Mouse (Mus musculus) bone marrow, adult 2 months (tissue): ENCODE results near the gene Abca1.

ENCODE experiments used
- CTCF ChIP-seq: fragments of 200-500 bp; IDR thresholded peaks from 2 replicates; pipeline ENCODE4 v1.5.1; 2011; ENCODE audit warnings: low read length, control low read depth; ENCODE audit not compliant: control insufficient read depth, insufficient read depth
- POLR2A ChIP-seq: fragments of 200-500 bp; IDR thresholded peaks from 2 replicates; pipeline ENCODE4 v1.6.1; 2011; ENCODE audit warnings: low read depth, mild to moderate bottlenecking, control low read depth, low read length, borderline replicate concordance; ENCODE audit not compliant: control insufficient read depth

GRCm38 (mm10) chr4:53117076-53117475 is 42.6 kb downstream of the Abca1 start:
- TF ChIP-seq POLR2A (no peak), CTCF (no peak)
